Mouse (Mus musculus) embryo, embryonic 11 days (tissue): ENCODE results near the gene Olfr538.
"Not testable (repeated sequence)": the region's sequence is repeated elsewhere in the genome, so short reads cannot be mapped to it uniquely, and the experiment has no call there.

Experiments
- DNase-seq: peaks from one replicate; pipeline ENCODE4 v3.0.0-alpha.2; 2015

Olfr538 gene

GRCm38 (mm10) chr7:140567586-140567985, at the start of gene Olfr538:
Olfr538 (plus strand) TSS chr7:140567886.
- no peak for DNase-seq

- no peak for DNase-seq
Observed at GRCm38 (mm10) chr7:140539746-140540145, 27.9 kb upstream of the Olfr538 start.

- not testable (repeated sequence) for DNase-seq
Observed at GRCm38 (mm10) chr7:140600969-140601368, 33.3 kb downstream of the Olfr538 start, which contains the start of gene Olfr46. Olfr46 (plus strand) TSS chr7:140601269.
